Mouse (Mus musculus) T-helper 2 cell (primary cell): ENCODE data around the gene Ptger1.

Experiments
- in situ Hi-C: fragments of 300-600 bp; cut with MboI, MseI; formaldehyde crosslinking; loops from one replicate; pipeline ENCODE4 v1.15.1; 2025; ENCODE audit warnings: high pct_unique_total_duplicates

Gene Ptger1

GRCm38 (mm10) chr8:83665969-83666865, at the start of gene Ptger1:
Gene Ptger1, plus strand, starts transcription at chr8:83666678.
- in situ Hi-C loops, result no loop called here

GRCm38 (mm10) chr8:83617111-83617510, 49.4 kb upstream of the Ptger1 start:
- in situ Hi-C loops, result no loop called here

- in situ Hi-C loops, result no loop called here
Measured at GRCm38 (mm10) chr8:83618566-83618965, 47.9 kb upstream of the Ptger1 start.

GRCm38 (mm10) chr8:83619568-83620285, 46.8 kb upstream of the Ptger1 start:
- in situ Hi-C loops, result no loop called here

- in situ Hi-C loops, result no loop called here
Measured at GRCm38 (mm10) chr8:83621691-83622388, 44.6 kb upstream of the Ptger1 start.

GRCm38 (mm10) chr8:83622389-83622989, 44.0 kb upstream of the Ptger1 start:
- in situ Hi-C loops, result no loop called here

- in situ Hi-C loops, result no loop called here
Measured at GRCm38 (mm10) chr8:83623549-83623948, 42.9 kb upstream of the Ptger1 start.

GRCm38 (mm10) chr8:83624739-83625138, 41.7 kb upstream of the Ptger1 start:
- in situ Hi-C loops, result no loop called here

GRCm38 (mm10) chr8:83625676-83626299, 40.7 kb upstream of the Ptger1 start:
- in situ Hi-C loops, result no loop called here

- in situ Hi-C loops, result no loop called here
Measured at GRCm38 (mm10) chr8:83632083-83632707, 34.3 kb upstream of the Ptger1 start.

- in situ Hi-C loops, result no loop called here
Measured at GRCm38 (mm10) chr8:83638856-83639255, 27.6 kb upstream of the Ptger1 start.

GRCm38 (mm10) chr8:83639649-83640048, 26.8 kb upstream of the Ptger1 start:
- in situ Hi-C loops, result no loop called here

- in situ Hi-C loops, result no loop called here
Measured at GRCm38 (mm10) chr8:83647511-83647910, 19.0 kb upstream of the Ptger1 start.

GRCm38 (mm10) chr8:83648031-83648430, 18.4 kb upstream of the Ptger1 start:
- in situ Hi-C loops, result no loop called here

- in situ Hi-C loops, result no loop called here
Measured at GRCm38 (mm10) chr8:83649699-83650098, 16.8 kb upstream of the Ptger1 start.

GRCm38 (mm10) chr8:83652030-83652743, 14.3 kb upstream of the Ptger1 start, which contains the start of gene Gipc1:
Gene Gipc1, plus strand, starts transcription at chr8:83652677.
- in situ Hi-C loops, result no loop called here

GRCm38 (mm10) chr8:83652744-83653661, 13.5 kb upstream of the Ptger1 start:
- in situ Hi-C loops, result no loop called here

GRCm38 (mm10) chr8:83653662-83654017, 12.8 kb upstream of the Ptger1 start:
- in situ Hi-C loops, result no loop called here

GRCm38 (mm10) chr8:83654725-83655124, 11.8 kb upstream of the Ptger1 start:
- in situ Hi-C loops, result no loop called here
